Mouse (Mus musculus) stomach, postnatal 0 days (tissue): ENCODE measurements around the gene Gm45785.

ENCODE experiments used
- CTCF ChIP-seq: IDR thresholded peaks from 2 replicates; pipeline ENCODE4 v1.5.1; 2016; ENCODE audit warnings: antibody characterized with exemption, low read depth, mild to moderate bottlenecking, moderate library complexity
- EP300 ChIP-seq: optimal IDR thresholded peaks from 2 replicates; pipeline ENCODE3; 2016; ENCODE audit warnings: antibody characterized with exemption

DNA sequence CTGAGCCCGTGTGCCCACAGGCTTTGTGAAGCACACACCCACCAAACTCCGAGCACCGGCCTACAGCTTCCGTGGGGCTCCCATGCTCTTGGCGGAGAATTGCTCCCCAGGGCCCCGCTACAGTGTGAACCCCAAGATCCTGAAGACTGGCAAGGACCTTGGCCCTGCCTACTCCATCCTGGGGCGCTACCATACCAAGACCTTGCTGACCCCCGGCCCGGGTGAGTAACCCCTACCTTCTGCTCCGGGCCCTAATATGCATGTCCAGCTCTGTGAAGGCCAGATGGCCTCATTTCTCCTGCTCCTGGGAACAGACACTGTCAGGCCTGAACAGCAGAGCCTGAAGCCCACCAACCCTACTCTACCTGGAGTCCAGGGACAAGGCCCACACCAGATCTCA is 7.5 kb downstream of the Gm45785 start:
- TF ChIP-seq CTCF (no peak), EP300 (no peak)
